Mouse (Mus musculus): ENCODE results near the gene Spop.

The Spop gene

DNA sequence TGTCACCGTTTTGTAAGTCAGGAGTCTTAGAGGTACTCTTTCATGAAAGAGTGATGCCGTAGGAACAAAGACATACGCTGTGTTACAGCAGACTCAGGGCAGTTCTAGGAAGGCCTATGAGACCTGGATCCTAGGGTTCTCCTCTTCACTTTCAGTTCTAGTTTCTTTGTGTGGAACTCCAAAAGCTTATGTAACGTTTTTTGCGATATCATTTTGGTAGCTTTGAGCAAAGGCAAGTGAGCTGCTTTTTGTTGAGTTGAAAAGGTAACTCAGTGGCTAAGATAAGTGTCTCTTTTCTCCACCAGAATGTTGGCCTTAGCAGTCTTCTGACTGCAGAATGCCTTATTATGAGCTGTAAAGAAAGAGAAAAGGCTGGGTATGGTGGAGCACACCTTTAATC, 3.5 kb downstream of the Spop start:
- no peak for DNase-seq (ENCODE audit: low read depth, low spot score)

DNA sequence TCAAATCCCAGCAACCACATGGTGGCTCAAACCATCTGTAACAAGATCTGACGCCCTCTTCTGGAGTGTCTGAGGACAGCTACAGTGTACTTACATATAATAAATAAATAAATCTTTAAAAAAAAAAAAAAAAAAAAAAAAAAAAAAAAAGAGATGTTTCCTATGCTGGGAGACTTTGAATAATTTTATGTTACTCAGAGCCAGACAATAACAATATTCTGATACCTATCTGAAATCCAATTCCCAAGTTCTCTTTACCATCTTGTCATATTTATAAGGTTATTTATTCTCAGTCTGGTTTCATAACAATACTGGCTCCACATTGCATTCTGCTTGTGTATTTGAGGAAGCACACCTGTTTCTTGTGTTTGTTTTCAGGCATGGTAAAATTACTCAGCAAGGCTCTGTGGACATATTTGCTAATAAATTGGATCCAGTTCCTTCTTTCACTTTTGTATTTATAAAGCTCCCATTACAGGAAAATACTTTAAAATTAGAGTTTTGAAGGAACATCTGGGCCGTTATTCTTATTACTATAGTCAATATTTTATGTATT, 7.1 kb downstream of the Spop start:
- DNase-seq (ENCODE audit: low read depth, low spot score), result no peak

DNA sequence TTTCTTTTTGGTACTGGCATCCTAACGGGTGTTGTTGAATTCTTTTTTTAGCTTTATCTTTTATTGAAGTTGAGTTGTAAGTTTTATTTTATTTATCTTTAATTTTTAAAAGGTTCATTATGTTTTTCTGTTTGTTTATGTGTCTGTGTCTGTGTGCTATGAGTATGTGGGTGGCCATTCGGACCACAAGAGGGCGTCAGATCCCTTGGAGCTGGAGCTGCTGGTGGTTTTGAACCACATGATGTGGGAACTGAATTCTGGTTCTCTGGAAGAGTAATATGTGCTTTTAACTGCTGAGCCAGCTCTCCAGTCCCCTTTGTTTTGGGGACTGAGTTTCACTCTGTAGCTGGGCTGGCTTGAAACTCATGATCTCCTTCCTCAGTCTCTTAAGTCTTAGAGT, 9.6 kb downstream of the Spop start:
- DNase-seq (ENCODE audit: low read depth, low spot score), result no peak

DNA sequence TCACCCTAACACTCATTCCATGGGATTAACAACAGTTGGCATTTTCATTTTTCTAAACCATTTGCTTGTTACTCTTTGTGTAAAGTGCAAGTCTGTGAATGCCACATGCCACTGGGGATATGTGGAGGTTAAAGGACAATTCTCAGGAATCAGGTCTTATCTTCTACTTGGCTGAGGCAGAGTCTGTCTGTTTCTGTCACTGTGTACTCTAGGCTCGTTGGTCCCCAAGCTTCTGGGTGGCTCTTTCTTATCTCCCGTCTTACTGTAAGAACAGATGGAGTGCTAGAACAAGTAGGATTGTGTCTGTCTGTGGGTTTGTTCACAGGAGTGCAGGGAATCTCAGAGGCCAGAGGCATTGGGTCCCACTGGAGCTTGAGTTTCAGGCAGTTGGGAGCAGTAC, 17.5 kb downstream of the Spop start:
- no peak for DNase-seq (ENCODE audit: low read depth, low spot score)

DNA sequence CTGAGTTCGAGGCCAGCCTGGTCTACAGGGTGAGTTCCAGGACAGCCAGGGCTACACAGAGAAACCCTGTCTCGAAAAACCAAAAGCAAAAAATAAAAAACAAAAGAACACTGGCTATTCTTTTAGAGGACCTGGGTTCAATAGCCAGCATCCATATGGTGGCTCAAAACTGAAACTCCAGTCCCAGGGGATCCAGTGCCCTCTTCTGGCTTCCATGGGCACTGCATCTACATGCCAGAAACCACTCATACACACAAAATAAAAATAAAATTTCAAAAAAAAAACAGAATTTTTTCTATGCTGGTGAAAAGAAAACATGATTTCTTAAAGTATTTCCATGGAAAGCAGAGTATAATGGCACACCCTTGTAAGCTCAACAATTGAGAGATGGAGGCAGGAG, 18.3 kb downstream of the Spop start:
- DNase-seq (ENCODE audit: low read depth, low spot score), result no peak

DNA sequence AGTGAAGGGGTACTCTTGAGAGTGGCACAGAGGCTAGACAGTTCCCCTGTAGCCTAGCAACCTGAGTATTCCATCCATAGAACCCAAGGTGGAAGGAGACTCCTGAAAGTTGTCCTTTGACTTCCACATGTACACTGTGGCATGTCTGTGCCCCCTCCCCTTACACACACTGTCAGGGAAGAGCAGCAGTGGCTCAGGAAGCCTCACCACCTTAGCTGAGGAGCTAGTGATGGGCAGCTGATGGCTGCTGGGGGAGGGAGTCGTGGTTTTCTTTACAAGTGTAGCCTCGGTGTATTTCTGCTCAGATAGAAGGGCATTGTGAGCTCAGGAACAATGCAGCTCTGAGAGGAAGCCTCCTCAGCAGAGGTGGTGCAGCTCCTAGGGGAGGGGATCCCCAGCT, 31.5 kb downstream of the Spop start:
- no peak for DNase-seq (ENCODE audit: low read depth, low spot score)

DNA sequence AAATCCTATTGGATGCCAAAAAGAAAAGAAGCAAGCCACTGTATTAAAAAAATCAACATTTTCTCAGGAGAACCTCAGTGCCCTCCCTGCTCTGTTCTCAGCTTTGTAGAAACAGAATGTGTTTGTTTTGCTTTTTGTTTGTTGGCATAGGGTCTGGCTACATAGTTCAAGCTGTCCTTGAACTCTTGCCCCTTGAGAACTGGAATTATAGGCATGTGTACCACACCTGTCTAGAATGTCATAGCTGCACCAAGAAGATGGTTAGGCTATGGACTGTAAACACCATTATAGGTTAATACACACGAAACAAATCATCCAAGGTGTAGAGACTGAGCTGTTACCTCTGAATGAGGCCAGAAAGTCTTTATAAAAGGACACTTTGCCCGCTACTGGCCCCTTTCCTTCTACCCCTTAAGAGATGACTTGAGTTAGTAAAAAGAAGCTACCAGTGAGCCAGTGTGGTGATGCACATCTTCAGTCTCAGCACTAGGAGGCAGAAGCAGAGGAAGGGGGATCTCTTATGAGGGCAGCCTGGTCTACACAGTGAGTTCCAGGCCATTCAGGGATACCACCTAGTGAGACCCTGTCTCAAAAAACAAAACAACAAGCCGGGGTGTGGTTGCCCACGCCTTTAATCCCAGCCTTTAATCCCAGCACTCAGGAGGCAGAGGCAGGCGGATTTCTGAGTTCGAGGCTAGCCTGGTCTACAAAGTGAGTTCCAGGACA, 32.9 kb downstream of the Spop start:
- DNase-seq (ENCODE audit: low read depth, low spot score), result no peak

DNA sequence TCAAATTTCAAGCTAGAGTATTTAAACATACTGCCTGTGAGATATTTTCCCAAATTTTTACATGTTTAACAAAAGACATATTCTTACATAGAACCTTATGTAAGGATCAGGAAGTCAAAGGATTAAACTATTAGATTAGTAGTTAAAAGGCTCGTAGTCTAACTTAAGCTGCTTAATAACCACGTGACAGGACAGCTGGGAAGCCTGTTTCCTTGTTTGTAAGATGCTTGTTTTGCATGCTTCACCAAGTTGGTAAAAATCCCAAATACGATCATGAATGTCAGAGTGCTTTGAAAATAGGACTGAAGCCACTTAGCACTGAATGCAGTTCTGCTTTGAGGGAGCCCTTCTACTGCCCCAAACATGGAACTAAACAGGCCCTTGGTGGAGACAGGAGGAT, 34.5 kb downstream of the Spop start:
- DNase-seq (ENCODE audit: low read depth, low spot score), result no peak

DNA sequence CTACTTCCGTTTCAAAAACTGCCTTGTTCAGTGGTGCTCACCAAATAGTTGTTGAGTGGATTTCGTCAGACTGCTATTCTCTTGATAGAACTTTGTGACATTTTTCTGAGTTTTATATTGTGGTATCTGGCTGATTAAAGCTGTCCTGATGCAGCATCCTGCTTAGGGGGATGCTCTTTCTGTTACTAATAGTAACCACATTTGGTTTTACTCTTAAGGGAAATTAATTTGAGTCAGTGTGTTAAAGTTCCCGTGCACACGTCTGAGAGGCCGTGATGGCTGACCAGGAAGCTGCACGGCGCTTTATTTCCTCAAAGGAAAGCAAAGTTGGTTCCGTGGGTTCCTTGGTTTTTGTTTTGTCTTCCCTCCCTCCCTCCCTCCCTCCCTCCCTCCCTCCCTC, 41.5 kb downstream of the Spop start:
- no peak for DNase-seq (ENCODE audit: low read depth, low spot score)

DNA sequence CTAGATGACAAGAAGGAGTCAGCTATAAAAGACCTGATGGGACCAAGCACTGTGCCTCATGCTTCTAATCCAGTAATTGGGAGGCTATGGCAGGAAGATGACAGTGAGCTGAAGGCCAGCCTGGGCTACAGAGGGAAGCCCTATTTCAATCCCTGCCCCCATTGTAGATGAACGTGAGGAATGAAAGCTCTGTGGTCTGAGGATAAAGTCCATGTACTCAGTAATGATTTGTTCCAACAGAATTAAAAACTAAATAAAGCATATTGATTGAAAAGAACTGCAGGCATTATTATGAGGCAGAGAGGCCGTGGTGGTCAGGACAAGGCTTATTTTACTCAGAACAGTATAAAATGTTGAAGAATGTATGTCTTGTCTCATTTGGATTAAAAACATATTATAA, 47.0 kb downstream of the Spop start:
- no peak for DNase-seq (ENCODE audit: low read depth, low spot score)

DNA sequence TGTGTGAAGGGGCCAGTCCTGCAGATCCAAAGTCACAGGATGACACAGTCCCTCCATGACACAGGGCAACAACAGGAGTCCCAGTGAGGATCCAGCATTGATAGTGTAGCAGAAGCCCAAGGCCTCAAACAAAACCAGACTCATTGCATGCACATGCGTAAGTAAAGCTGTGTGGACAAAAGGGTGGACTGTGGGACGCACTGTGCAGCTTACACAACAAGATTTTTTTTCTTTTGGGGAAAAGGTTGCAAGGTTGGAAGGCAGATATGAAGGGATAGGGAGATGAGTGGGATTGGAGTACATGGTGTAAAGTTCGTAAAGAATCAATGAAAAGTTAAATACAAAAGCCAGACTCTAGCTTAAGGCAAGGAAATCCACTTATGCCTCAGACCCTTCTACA, 48.3 kb downstream of the Spop start:
- no peak for DNase-seq (ENCODE audit: low read depth, low spot score)

DNA sequence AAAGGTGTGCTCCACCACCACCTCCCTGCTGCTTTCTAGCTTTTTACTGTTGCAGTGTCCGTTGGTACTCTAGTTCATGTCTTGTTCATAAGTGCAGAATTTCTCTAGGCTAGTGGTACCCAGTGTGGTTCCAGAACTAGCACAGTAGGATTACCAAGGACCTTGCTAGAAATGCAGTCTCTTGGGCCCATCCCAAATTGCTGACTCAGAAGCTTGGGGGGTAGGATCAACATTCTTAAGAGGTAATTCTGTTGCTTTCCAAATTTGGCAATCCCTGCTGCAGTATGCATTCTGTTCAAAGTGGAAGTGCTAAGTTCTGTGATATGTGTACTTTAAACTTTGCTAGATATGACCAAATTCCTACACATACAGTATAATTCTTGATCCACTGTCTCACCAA, 53.9 kb downstream of the Spop start:
- no peak for DNase-seq (ENCODE audit: low read depth, low spot score)

DNA sequence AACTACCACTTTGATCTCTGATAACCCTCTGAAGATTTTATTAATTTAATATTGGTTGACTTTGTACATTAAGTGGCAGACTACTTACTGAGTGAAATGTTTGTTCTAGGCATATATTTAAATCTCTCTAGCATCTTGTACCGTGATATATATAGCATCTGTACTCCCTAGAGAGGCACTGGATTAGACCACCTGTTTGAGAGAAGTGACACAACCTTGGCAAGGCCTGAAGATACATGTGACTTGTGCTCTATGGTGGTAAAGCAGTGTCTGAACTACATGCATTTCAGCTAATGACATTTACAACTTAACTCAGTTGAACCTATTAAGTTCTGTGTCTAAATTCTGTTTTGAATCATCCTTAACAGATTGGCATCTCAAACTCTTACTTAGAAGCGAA, 59.1 kb downstream of the Spop start:
- DNase-seq (ENCODE audit: low read depth, low spot score), result no peak

DNA sequence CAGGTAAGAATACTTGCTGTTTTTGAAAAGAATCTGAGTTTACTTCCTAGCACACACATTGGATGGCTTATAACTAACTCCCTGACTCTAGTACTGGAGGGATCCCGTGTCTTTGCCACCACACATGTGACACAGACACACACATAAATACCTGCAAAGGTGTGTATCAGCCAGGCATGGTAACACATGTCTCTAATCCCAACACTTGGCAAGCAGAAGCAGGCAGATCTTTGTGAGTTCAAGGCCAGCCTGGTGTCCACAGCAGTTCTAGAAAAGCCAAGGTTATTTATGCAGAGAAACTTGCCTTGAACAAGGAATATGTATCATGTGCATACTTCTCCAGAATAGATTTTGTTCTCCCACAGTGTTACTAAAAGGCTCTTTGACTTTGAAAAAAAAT, 59.6 kb downstream of the Spop start:
- no peak for DNase-seq (ENCODE audit: low read depth, low spot score)

DNA sequence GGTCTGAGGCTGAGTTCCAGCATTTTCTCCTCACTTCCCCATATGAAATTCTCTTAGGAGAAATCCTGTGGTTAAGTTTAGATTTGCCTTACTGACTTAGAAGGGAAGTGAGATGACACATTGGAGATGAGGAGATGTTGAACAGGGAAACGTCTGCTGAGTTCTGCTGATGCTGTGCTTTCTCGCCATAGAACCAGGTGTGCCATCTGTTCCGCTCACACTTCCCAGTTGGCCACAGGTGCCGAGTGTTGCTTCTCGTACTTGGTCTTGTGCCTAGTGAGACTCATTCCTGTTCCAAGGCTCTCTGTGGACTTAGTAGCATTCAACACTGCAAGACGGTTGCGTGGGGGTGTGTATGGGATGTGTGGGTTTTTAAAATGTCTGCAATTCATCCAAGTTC, 62.4 kb downstream of the Spop start:
- no peak for DNase-seq (ENCODE audit: low read depth, low spot score)

DNA sequence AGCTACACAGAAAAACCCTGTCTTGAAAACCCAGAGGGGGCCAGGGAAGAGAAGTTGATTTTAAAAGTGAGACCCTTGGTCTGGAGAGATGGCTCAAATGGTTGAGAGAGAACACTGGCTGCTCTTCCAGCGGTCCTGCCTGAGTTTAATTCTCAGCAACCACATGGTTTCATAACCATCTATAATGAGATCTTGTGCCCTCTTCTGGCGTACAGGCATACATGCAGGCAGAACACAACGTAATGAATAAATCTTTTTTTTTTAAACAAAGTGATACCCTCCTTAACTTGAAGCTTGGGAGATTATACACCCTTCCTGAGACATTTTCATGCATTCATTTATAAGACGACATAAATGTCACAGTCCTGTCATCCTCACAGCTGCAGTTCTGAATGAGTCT, 65.6 kb downstream of the Spop start:
- DNase-seq (ENCODE audit: low read depth, low spot score), result no peak

DNA sequence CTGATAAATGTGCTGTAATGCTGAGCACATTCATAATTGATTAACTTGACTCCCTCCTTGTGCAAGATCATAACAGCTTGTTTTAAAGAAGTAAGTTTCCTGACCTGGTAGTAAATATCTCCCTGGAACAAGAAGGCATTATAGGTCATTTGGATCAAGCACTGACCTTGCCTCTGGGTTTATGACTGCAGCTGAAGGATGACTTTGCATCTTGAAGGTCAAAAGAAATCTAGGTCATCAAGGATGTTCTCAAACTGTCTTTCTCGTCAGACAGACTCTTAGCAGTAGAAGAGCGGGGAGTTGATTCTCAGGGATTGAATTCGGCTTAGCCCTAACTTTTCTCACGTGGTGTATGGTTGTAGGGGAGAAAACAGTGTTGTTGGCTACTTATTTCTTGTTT, 66.8 kb downstream of the Spop start:
- DNase-seq (ENCODE audit: low read depth, low spot score), result no peak

DNA sequence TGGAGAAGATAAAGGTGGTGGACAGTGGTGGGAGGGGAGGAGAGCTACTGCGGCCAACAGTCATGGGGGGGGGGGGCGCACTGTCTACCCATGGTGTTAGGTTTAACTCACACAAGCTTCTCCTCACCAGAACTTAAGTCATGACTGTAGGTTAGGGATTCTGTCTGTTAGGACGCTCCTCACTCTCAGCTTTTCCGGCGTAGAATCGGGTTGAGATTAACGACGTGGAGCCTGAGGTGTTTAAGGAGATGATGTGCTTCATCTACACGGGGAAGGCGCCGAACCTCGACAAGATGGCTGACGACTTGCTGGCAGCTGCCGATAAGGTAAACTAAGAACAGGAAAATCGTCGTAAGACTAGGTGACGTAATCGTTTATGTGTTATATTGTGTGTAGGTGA, 71.8 kb downstream of the Spop start:
- no peak for DNase-seq (ENCODE audit: low read depth, low spot score)

DNA sequence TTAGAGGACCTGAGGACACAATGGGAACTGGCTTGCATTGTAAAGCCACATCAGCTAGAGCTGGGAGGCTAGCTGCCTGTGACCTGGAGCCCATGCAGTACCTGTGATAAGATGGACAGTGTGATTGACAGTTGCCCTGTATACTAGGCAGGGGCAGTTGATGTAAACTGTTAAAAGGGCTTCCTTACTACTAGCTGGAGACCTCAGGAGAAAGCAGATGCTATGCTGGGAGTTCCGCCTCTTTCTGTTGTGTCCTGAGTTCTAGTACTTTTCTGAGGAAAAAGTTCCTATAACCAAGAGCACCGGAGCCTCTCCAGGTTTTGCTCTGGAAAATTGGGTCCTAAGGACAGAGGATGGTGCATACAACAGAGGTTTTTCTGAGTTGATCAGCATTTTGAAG, 73.4 kb downstream of the Spop start:
- no peak for DNase-seq (ENCODE audit: low read depth, low spot score)

DNA sequence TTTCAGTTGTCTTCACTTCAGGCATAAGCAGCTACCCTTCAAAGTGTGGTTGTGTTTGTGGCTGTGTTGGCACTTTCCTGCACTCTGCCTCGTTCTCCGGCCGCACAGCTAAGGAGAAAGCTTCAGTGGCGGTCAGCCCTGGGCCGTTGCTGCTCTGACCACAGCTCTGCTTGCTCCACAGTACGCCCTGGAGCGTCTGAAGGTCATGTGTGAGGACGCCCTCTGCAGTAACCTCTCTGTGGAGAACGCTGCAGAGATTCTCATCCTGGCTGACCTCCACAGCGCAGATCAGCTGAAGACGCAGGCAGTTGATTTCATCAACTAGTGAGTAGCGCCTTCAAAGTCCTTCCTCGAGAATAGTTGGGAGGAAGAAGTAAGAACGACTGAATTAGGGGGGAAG, 76.2 kb downstream of the Spop start:
- no peak for DNase-seq (ENCODE audit: low read depth, low spot score)

DNA sequence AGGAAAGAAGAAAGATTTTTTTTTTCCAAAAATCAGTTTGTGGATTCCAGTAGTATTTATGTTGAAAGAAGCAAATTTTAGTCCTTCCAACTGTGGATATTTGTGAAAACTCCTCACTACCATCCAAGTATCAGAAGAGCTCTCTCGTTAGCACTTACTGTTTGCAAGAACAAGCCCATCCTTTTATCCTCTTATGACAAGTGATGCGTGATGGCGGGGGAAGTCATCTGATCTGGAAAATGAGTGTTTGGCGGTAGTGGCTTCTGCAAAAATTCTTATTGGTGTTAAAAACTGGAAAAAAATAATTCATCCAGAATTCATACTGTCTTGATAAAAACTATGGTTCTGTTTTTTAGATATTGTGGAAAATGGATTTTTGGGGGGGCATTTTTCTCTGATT, 78.4 kb downstream of the Spop start:
- no peak for DNase-seq (ENCODE audit: low read depth, low spot score)

DNA sequence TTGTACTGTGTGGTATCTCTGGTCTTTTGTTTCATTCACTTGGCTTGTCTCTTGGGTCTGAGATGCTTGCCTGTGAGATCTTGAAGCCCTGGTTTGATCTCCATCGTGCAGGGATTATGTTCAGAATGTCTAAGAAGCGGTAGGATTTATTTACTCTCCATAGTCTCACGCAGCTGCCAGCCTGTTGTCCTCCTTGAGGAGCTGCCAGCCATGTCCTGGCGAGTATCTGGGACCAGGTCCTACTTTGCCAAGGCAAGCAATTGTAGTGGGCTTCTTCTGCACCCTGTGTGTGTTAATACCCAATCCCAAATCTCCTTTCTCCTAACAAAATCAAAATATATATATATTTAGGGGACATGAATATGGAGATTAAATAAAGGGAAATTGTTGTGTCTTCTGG, 79.1 kb downstream of the Spop start:
- no peak for DNase-seq (ENCODE audit: low read depth, low spot score)

DNA sequence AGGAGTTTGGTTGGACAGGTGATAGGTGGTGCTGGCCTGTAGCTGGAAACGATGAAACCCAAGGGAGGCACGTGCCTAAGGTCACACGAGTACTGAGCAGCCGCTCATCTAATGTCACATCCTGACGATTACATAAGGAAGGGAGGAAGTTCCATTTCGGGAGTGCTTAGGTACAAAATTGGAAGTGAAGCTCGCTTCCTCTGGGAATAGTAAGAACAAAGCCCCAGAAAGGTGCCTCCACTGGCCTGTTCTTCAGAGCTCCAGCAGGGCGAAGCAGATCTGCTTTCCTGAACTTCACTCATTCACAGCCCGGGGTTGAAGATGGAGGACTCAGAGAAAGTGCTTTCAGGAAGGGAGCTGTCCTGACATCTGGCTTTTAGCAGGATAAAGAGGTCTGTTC, 80.1 kb downstream of the Spop start:
- no peak for DNase-seq (ENCODE audit: low read depth, low spot score)

DNA sequence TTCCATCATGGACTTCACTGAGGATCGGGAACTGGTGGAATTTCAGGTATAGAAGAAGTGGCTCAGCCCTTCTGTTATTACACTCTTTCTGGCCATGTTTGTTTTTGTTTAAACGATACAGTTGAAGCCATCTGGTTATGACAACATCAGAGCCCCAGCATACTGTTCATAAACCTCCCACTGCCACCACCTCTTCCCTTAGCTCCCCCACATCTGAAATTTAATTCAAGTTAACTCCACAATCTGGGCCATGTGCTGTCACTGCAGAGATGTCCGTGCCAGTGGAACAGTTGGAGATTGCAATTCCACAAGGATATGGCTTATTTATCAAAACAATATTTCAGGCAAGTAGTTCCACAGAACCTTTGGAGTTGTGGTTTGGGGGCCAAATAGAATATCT, 80.5 kb downstream of the Spop start:
- DNase-seq (ENCODE audit: low read depth, low spot score), result no peak

Measured in mesoderm, embryonic 11.5 days (tissue).